Mouse (Mus musculus) layer of hippocampus, adult 8-10 months (tissue): ENCODE measurements around the gene Acat1. TPM values are rescaled to one million over a fixed set of nuclear protein-coding genes. Genes with fewer than 3 reads are reported as not detected.
A peak's percentile ranks its signal among the peaks of the same experiment; 100 is the strongest.

Experiments
- DNase-seq, 2 experiments: peaks; one replicate each; pipeline ENCODE4 v3.0.0; 2022; ENCODE audit warnings: low spot score in 2 of 2
- total RNA-seq, 4 experiments: library from RNA; stranded (reverse); gene quantifications; 2 replicates each; pipeline ENCODE4 v1.2.4; 2022

Gene Acat1
- total RNA-seq: 10 to 100 TPM; 61.7 to 70.1 (median 68.1) TPM

DNA sequence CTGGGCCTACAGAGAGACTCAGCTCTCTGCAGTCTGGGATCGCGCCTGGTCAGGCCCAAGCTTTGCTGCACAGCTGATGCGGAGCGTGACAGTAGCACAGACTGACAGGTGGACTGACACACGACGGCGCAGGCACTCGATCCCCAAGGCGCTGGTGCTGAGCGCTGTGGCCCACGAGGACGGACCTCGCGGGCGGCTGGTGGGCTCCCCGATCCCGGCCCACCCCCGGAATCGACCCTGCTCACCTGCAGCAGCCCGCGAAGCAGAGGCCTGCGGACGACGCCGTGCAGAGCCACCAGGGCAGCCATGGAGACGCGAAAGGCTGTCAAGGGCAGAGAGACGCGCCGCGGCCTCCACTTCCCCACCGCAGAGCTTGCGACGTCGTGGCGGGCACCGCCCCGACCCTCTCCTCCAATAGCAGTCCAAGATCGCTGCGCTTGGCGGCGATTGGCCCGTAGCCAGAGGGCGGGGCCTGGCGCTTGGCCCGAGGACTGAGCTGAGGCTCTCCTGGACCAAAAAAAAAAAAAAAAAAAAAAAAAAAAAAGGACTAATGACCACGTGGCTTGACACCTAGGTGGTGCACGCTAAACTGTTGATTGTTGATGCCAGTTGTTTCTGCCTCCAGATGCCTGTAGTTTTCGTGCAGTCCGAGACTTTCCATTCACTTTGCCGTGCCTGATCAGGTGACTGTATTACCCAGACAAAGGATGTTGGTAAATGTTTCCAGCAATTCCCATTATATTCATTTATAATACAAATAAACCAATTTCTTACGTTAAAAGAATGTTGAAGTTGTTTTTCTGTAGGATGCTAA, at the start of gene Acat1:
Gene Acat1, minus strand, starts transcription at position 415 of the 814 bp plus-strand sequence.
- DNase-seq: peak; percentile 86 to 92

DNA sequence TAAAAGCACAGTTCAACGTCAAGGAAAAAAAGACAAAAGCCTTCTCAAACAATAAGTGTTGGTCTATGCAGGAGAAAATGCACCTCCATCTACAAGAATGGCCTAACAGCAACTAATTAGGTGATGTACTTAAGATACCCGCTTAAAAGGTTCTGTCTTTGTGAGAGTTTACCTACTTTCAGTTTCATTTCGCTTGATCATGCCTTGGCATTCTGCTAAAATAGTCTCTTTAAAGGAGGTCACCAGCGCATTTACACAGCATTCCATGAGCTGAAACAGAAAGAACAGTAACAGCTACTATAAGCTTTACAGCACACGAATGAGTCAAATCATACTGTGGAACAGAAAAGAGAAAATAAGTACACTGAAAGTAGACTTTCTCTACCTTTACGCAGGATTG, 24.6 kb upstream of the Acat1 start:
- no peak for DNase-seq

DNA sequence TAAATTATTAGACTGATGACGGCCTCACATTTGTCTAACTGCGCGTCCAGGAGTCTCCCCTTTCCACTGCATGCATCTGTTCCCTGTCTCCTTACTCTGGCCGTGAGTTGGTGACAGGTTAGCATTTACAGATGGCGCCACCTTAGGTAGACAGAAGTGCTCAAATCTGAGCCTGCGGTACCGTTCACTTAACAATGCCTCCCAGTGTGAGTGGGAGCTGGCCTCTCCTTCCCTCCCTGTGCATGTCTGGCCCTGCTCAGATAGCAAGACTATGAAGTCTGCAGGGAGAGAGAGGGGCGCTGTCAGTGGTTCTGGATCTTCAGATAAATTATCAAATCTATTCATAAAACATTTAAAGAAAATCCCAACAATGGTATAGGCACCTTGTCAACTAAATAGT, 5.1 kb upstream of the Acat1 start:
- DNase-seq: no peak

DNA sequence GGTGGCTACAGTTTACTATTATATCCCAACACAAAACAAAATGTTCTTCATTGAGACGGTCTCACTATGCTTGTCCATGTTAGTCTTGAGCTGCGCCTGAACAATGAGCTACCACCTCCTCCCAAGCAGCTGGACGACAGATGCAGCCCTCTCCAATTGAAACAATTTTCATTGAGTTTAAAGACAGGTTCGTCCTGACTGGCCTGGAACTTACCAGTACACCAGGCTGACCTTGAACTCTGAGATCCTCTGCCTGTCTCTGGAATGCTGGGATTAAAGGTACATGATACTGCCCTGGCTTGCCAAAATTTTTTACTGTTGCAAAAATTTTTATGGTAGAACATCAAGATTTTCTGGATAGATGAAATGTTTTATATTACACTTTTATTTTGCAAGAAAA, 4.1 kb upstream of the Acat1 start:
- DNase-seq: no peak

DNA sequence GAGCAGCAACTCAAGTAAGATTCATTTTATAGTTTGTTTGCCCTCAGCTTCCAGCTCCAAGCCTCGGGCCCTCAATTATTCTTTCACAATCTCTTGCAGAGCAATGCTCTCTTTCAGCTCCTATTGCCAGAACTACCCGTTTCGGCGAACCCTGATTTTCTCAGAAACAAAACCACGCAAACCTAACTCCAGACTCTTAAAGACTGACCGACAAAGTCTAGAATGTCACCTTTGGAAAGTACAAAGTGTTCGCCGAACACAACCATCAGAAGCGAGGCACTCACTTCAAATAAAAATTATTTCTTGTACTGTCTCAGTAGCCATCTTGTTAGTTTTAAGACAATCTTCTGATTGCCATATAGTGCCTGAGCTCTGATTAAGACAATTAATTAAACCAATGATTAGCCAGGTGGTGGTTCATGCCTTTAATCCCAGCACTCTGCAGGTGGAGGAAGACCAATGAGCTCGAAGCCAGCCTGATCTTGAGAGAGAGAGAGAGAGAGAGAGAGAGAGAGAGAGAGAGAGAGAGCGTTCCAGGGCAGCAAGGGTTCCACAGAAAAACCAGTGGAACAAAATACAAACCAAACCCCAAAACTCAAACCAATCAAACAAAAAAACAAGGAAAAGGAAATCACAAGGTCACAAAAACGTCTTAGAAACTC, 745 bp downstream of the Acat1 start:
- no peak for DNase-seq

DNA sequence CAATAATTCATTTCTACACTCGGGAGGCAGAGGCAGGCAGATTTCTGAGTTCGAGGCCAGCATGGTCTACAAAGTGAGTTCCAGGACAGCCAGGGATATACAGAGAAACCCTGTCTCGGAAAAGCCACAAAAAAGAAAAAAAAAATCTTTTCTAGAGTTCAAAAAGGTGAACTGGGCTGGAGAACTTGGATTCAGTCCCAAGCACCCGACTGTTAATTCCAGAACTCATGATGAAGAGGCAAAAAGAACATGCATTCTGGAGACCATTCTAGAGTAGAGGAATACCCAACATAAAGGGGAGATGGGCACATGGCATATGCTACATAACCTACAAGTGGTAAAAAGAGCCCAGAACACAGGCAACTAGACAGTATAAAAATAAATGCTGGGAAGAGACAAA, 2.4 kb downstream of the Acat1 start:
- no peak for DNase-seq

DNA sequence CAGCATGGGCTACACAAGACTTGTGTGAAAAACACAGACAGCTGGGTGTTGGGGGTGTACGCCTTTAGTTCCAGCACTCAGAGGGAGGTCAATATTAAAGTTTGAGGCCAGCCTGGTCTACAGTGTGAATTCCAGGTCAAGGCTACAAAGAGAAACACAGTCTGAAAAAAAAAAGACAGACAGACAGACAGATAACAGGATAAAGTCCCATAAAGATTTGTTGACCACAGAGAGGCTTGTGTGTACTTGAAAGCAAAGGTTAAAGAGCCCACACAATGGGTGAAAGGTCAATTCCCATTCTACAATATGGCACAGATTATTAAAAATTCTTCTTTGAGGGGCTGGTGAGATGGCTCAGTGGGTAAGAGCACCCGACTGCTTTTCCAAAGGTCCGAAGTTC, 3.0 kb downstream of the Acat1 start:
- DNase-seq: no peak

DNA sequence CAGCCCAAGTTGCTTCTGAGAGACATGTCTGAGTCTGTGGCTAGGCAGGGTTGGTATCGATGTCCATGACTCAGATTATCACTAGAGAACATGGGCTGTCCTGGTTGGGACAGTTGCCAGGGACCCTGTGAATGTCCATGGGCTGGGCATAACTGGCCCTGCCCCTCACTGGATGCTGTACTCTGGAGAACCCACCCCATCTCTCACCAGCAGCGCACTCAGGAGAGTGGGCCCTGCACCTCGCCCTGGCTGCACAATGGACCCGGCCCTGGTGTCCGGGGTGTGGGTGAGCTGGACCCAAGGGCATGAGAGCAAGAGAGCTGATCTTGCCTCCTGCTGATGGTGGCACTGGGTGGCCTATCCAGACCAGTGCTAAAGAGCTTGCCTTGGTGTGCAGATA, 5.2 kb downstream of the Acat1 start:
- no peak for DNase-seq

DNA sequence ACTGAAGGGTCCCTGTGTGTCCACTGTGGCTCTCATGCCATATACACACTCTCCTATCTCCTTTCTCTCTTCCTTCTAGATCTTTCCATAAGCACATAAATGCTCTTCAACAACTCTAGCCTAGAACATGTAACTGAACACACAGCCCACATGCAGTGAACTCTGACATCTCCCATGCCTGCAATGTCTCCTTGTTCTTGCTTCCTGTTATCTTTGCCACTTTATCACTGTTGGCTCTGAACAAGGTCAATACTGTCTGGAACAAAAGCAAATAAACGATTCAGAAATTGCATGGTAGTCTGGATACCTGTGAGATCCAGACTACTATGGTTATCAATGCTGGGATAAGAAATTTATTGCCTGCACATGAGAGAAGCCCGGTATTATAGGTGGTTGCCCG, 6.3 kb downstream of the Acat1 start:
- DNase-seq: no peak

DNA sequence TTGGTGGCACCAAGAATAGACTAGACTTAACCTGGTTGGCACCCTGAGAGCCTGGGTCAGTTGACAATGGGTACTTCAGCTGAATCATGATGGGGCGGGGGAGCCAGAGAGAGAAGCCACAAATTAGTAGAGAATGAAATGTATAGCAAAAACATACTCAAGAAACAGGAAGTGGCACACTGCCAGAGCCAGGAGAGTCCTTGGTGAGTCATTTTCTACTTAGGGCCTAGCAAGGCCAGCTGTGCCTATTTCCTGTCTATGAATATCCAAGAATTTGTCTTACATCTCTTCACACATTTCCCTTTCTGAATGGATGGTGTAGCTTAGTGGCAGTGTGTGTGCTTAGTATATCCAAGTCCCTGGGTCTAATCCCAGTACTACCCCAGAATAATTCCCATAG, 6.8 kb downstream of the Acat1 start:
- DNase-seq: no peak

DNA sequence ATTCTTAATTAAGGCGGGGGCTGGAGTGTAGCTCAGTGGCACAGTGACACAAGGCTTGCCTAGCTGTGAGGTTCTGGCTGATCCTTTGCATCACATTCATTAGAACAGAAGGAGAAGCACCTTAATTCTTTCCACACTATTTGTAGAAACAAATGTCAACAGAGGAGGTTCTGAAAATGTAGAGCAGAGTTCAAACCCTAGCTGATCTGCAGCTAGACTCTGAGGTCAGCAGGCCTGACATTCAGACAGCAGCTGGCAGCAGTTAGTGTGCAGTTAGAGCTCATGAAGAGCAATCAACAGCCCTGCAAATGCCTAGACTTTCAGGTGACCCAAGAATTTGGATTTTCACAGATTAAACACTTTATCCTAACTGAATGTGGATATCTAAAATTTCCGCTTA, 8.6 kb downstream of the Acat1 start:
- DNase-seq: no peak

DNA sequence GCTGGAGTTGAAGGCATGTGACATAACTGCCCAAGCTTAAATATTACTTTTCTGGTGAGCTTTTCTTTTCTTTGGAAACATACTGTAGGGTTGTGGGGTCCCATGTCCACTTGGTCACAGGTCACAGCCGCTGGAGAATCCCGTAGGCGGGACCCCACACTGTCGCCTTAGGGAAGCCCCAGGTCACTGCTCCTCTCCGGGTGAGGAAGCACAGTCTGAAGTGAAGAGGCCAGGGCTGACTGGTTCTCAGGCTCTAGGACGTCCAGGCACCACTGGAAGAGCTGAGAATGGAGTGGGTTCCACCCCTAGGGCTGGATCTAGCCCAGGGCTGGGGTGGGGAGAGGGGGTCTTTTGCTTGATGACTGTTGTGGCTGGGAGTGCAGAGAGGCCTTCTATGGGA, 11.6 kb downstream of the Acat1 start:
- DNase-seq: no peak

DNA sequence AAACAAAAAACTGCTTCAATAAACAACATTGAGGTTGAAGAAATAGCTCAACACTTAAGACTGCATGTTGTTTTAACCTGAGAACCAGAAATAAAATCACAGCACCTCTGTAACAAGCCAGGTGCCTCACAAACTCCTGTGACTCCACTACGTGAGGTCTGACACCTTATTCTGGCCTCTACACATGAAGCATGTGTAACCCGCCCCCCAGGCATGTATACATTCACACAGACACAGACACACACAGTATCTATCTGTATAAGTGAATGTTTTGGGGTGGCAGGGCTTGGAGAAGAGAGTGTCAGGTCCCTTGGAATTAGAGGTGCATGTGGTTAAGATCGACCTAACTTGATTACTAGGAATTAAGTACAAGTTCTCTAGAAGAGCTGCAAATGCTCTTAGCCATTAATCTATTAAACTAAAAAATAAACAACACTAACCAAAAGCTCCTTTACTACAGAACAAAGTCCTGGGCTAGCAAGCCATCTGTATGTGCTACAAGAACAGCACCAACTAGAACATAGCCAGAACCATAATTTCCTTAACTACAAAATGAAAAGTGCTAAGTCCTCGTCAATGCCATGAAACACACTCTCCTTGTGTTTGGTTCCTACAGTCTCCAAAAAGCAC, 13.1 kb downstream of the Acat1 start:
- DNase-seq: no peak

DNA sequence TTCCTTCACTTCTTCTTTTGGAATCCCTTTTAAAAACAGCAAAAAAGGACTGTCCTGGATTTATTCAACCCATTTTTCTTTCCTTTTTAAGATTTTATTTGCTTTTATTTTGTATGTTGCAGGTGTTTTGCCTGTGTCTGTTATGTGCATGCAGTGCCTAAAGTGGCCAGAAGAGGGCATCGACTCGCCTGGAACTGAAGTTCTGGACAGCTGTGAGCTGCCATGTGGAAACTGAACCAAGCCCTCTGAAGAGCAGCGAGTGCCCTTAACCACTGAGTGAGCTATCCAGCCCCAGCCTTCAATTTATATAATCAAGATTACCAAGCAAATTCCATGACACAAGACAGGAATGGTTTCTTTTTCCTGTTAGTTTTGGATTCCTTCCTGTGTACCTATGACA, 15.4 kb downstream of the Acat1 start:
- DNase-seq: peak in 1 of 2 experiments; percentile 58

DNA sequence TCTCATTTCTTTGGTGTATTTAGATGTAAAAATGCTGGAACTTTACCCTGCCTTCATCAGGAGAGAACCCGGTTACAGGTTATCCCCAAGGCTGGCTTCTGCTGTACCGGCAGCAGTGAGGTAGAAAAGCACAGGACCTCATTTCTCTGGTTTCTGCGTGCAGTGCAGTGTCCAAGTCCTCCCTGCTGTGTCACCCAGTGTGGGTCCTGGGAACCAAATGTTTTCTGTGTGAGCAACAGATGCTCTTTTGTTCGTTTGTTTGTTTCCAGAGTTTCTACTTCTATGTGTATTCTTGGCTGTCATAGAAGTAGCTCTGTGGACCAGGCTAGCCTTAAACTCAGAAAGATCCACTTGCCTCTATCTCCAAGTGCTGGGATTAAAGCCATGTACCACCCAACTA, 28.3 kb downstream of the Acat1 start:
- no peak for DNase-seq

DNA sequence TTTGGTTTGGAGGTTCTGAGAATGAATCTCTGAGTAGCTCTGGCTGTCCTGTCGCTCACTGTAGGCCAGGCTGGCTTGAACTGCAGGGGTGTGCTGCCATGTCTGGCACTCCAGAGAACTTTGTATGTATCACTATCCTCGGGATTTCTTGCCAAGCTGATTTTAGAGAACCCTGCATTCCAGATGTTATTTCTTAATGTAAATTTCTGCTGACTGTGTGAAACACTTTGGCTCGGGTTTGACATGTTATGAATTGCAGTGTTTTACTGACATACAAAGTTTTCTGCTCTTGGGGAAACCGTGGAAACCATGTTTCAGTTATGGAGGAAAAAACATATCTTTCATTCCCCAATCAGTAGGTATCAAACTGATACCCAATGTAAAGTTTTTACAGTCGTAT, 34.5 kb downstream of the Acat1 start:
- DNase-seq: no peak

DNA sequence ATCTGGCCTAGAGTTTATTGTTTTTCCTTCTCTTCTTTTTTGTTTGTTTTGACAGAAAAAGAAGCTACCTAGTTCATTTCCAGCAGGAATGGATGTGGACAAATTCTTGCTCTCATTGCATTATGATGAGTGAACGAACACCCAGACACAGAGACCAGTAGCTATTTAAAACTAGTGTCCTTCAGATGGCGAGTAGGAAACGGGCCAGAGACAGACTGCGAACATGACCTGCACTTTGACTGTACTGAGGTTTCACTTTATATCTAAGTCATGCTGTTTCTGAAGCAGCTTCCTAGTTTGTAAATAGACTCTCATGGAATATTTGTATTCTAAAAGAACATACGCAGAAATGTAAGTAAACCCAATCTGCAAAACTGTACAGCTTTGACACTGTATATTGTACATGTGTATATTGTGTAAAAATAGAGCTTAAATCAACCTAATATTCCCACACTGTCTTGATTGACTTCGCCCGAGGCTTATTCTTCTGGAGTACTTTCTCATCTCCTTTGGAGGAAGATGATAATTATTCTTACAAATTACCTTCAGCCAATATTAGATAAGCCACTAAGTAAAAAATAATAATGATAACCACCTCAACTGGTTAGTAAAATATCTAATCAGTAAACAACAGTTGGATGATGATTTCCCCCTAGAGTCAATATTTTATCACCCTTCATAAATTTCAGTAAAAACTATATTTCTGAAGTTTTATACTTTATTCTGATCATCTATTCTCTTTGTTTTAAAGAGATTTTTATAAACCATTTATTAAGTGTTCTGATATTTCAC, 37.5 kb downstream of the Acat1 start:
- no peak for DNase-seq

DNA sequence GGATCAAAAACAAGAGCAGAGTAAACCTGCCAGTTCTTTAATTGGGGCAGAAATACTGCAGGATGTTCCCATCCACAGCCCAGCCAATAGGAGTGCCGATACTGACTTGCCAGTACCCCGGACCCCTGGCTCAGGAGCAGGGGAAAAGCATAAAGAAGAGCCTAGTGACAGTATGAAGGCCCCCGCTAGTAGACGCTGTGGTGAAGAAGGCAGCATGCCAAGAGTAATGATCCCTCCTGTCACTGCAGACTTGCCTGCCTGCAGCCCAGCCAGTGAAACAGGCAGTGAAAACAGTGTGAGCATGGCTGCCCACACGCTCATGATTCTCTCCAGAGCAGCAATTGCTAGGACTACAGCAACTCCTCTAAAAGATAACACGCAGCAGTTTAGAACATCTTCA, 39.5 kb downstream of the Acat1 start:
- DNase-seq: no peak

DNA sequence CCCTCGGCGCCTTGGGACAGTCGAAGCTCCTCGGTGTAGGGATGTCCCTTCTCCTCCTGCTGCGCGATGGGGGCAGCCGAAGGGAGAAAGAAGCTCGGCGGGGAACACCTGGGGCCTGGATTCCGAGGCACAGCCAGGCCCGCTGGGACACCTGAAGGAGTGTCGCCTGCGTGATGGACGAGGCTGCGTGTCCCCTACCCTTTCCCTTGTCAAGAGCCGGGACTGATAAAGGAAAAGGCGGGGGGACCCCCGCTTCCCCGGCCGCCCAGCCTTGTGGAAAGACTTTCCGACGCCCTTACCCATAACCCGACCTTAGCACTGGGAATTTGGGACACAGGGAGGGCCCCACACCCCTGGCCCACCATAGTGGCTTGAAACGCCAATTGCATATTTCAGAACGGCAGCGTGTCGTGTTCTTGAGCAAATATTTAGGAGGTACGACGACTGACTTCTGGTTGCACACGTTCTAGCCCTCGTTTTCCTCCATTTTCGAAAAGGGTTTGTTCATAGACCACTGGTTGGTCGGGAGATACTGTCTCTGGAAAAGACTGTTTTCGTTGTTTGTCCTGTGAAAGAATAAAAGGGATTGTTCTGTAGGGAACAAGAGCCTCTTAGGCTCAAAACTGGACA, 72.7 kb downstream of the Acat1 start:
- DNase-seq: peak in 1 of 2 experiments; percentile 4

DNA sequence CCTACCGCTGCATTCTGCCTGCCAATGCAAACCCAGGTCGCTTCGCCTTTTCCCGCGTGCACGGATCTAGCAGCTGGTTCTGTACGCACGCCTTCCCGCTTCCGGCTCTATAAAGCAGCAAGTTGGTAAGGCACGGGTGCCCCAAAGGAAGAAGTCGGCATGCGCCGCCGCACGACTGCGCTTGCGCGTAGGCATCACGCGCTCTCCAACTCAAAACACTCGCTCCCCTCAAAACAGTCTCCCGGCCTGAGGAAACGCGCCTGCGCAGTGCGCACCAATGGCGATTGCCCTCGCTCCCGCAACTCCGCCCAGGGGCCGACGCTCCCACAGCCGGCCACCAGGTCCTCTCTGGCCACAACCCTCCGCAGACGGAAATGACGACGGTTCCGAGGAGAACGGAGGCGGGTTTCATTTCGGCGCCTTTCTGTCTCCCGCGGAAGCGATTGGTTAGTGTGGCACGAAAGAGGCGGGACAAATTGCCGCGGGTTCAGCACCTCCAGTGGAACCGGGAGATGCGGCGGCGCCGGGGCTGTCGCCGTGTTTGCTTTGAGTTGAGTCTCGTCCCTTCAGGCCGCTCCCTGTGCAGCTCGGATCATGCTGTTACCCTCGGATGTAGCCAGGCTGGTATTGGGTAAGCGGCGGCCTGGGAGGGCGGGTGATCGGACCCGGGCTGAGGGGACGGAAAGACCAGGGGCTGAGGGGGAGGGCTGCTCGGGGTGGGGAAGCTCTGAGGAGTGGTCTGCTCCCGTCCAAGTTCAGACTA, 73.4 kb downstream of the Acat1 start, which contains the start of the genes Atm and Npat:
Gene Atm, minus strand, starts transcription at position 183 of the 763 bp plus-strand sequence.
Gene Npat, plus strand, starts transcription at position 490 of the 763 bp plus-strand sequence.
- DNase-seq: peak; percentile 99 to 100
